Mouse (Mus musculus): Measurements from ENCODE around the gene Foxo3. TPM values are rescaled to one million over a fixed set of nuclear protein-coding genes. Genes with fewer than 3 reads are reported as not detected.

Gene Foxo3
- polyA plus RNA-seq, 1 experiment from 2014 or later = 4.6 TPM

GRCm38 (mm10) chr10:42188091-42188490 lies 88.5 kb downstream of the Foxo3 start:
- Histone ChIP-seq H3K9ac (replicated peaks) (no peak overlapping the region), H3K27ac (replicated peaks) (no peak overlapping the region), H3K4me2 (replicated peaks) (no peak overlapping the region), H3K9me3 (no peaks in the 10 kb centered on the region), H3K4me1 (peaks cover 9% of the 10 kb centered on the region; the same call in 1 of the 2 replicates), H3K4me3 (no peak overlapping the region), H3K36me3 (no peaks in the 10 kb centered on the region), H3K27me3 (no peaks in the 10 kb centered on the region)
- WGBS = 71% methylated on average over 9 of the region's 9 CpGs
- ATAC-seq (replicated peaks) = no peak

GRCm38 (mm10) chr10:42186941-42187401 lies 89.6 kb downstream of the Foxo3 start:
- Histone ChIP-seq H3K36me3 (no peaks in the 10 kb centered on the region), H3K27ac (replicated peaks) (no peak overlapping the region), H3K27me3 (no peaks in the 10 kb centered on the region), H3K9me3 (no peaks in the 10 kb centered on the region), H3K4me2 (replicated peaks) (no peak overlapping the region), H3K4me3 (no peak overlapping the region), H3K4me1 (peaks cover 9% of the 10 kb centered on the region; the same call in 1 of the 2 replicates), H3K9ac (replicated peaks) (no peak overlapping the region)
- WGBS = 83% methylated on average over 9 of the region's 9 CpGs
- ATAC-seq (replicated peaks) = no peak

GRCm38 (mm10) chr10:42180333-42180732 lies 96.2 kb downstream of the Foxo3 start:
- Histone ChIP-seq H3K4me3 (no peak overlapping the region), H3K4me1 (no peaks in the 10 kb centered on the region), H3K27me3 (no peaks in the 10 kb centered on the region), H3K9me3 (no peaks in the 10 kb centered on the region), H3K9ac (replicated peaks) (no peak overlapping the region), H3K4me2 (replicated peaks) (no peak overlapping the region), H3K36me3 (no peaks in the 10 kb centered on the region), H3K27ac (replicated peaks) (no peak overlapping the region)
- no peak for ATAC-seq (replicated peaks)
- 90% methylated on average over 8 of the region's 8 CpGs for WGBS

GRCm38 (mm10) chr10:42178751-42179150 lies 97.8 kb downstream of the Foxo3 start:
- 92% methylated on average over 11 of the region's 11 CpGs for WGBS
- no peak for ATAC-seq (replicated peaks)
- Histone ChIP-seq H3K9me3 (no peaks in the 10 kb centered on the region), H3K4me2 (replicated peaks) (no peak overlapping the region), H3K4me3 (no peak overlapping the region), H3K9ac (replicated peaks) (no peak overlapping the region), H3K4me1 (no peaks in the 10 kb centered on the region), H3K27ac (replicated peaks) (no peak overlapping the region), H3K36me3 (no peaks in the 10 kb centered on the region), H3K27me3 (no peaks in the 10 kb centered on the region)

GRCm38 (mm10) chr10:42177771-42178674 lies 98.5 kb downstream of the Foxo3 start:
- 96% methylated on average over 16 of the region's 16 CpGs for WGBS
- no peak overlapping the region for H3K4me3 ChIP-seq
- no peaks in the 10 kb centered on the region for H3K27me3 ChIP-seq
- no peaks in the 10 kb centered on the region for H3K36me3 ChIP-seq
- ATAC-seq (replicated peaks) = no peak
- no peaks in the 10 kb centered on the region for H3K9me3 ChIP-seq
- H3K9ac ChIP-seq (replicated peaks) = no peak overlapping the region
- H3K4me2 ChIP-seq (replicated peaks) = no peak overlapping the region
- H3K4me1 ChIP-seq = no peaks in the 10 kb centered on the region
- H3K27ac ChIP-seq (replicated peaks) = no peak overlapping the region

- Histone ChIP-seq H3K4me1 (no peaks in the 10 kb centered on the region), H3K4me3 (no peak overlapping the region), H3K27ac (replicated peaks) (no peak overlapping the region), H3K36me3 (no peaks in the 10 kb centered on the region), H3K9ac (replicated peaks) (no peak overlapping the region), H3K9me3 (no peaks in the 10 kb centered on the region), H3K4me2 (replicated peaks) (no peak overlapping the region), H3K27me3 (no peaks in the 10 kb centered on the region)
- WGBS = 83% methylated on average over 5 of the region's 5 CpGs
- ATAC-seq (replicated peaks) = no peak
These were observed 102.3 kb downstream of the Foxo3 start for GRCm38 (mm10) chr10:42174283-42174682.

GRCm38 (mm10) chr10:42173839-42174238 lies 102.7 kb downstream of the Foxo3 start:
- no peaks in the 10 kb centered on the region for H3K27me3 ChIP-seq
- H3K4me1 ChIP-seq = no peaks in the 10 kb centered on the region
- WGBS = 31% methylated on average over 1 of the region's 1 CpGs
- ATAC-seq (replicated peaks) = no peak
- H3K9me3 ChIP-seq = no peaks in the 10 kb centered on the region
- no peak overlapping the region for H3K27ac ChIP-seq (replicated peaks)
- H3K4me3 ChIP-seq = no peak overlapping the region
- no peak overlapping the region for H3K9ac ChIP-seq (replicated peaks)
- no peak overlapping the region for H3K4me2 ChIP-seq (replicated peaks)
- H3K36me3 ChIP-seq = no peaks in the 10 kb centered on the region

GRCm38 (mm10) chr10:42170889-42171347 lies 105.6 kb downstream of the Foxo3 start:
- no peak overlapping the region for H3K9ac ChIP-seq (replicated peaks)
- no peak for ATAC-seq (replicated peaks)
- no peaks in the 10 kb centered on the region for H3K9me3 ChIP-seq
- no peak overlapping the region for H3K4me3 ChIP-seq
- no peaks in the 10 kb centered on the region for H3K27me3 ChIP-seq
- 13% methylated on average over 5 of the region's 5 CpGs for WGBS
- H3K4me2 ChIP-seq (replicated peaks) = no peak overlapping the region
- H3K36me3 ChIP-seq = no peaks in the 10 kb centered on the region
- no peak overlapping the region for H3K27ac ChIP-seq (replicated peaks)
- no peaks in the 10 kb centered on the region for H3K4me1 ChIP-seq

GRCm38 (mm10) chr10:42170201-42170600 lies 106.4 kb downstream of the Foxo3 start:
- no peaks in the 10 kb centered on the region for H3K9me3 ChIP-seq

GRCm38 (mm10) chr10:42154727-42155126 lies 121.8 kb downstream of the Foxo3 start:
- no peak overlapping the region for H3K4me3 ChIP-seq
- H3K36me3 ChIP-seq = no peaks in the 10 kb centered on the region
- H3K27me3 ChIP-seq = no peaks in the 10 kb centered on the region
- H3K4me2 ChIP-seq (replicated peaks) = no peak overlapping the region
- no peak overlapping the region for H3K27ac ChIP-seq (replicated peaks)
- no peak for ATAC-seq (replicated peaks)
- H3K9ac ChIP-seq (replicated peaks) = no peak overlapping the region
- no peaks in the 10 kb centered on the region for H3K9me3 ChIP-seq
- H3K4me1 ChIP-seq = no peaks in the 10 kb centered on the region
- WGBS = 66% methylated on average over 2 of the region's 2 CpGs

More at GRCm38 (mm10) chr10:42170201-42170600, 106.4 kb downstream of the Foxo3 start:
- H3K4me2 ChIP-seq (replicated peaks) = no peak overlapping the region
- H3K4me3 ChIP-seq = no peak overlapping the region
- 90% methylated on average over 5 of the region's 5 CpGs for WGBS
- H3K36me3 ChIP-seq = no peaks in the 10 kb centered on the region
- ATAC-seq (replicated peaks) = no peak
- no peak overlapping the region for H3K9ac ChIP-seq (replicated peaks)
- H3K4me1 ChIP-seq = no peaks in the 10 kb centered on the region
- H3K27ac ChIP-seq (replicated peaks) = no peak overlapping the region
- no peaks in the 10 kb centered on the region for H3K27me3 ChIP-seq

GRCm38 (mm10) chr10:42152426-42153205 lies 123.9 kb downstream of the Foxo3 start:
- H3K9ac ChIP-seq (replicated peaks) = no peak overlapping the region
- H3K27ac ChIP-seq (replicated peaks) = no peak overlapping the region; the same call in 1 of the 2 replicates
- H3K9me3 ChIP-seq = no peaks in the 10 kb centered on the region
- H3K4me3 ChIP-seq = no peak overlapping the region
- WGBS = 38% methylated on average over 14 of the region's 14 CpGs
- H3K27me3 ChIP-seq = no peaks in the 10 kb centered on the region
- H3K4me1 ChIP-seq = no peaks in the 10 kb centered on the region
- no peak for ATAC-seq (replicated peaks)
- H3K4me2 ChIP-seq (replicated peaks) = no peak overlapping the region
- H3K36me3 ChIP-seq = no peaks in the 10 kb centered on the region

GRCm38 (mm10) chr10:42149767-42150166 lies 126.8 kb downstream of the Foxo3 start:
- Histone ChIP-seq H3K9me3 (no peaks in the 10 kb centered on the region), H3K4me3 (no peak overlapping the region), H3K4me2 (replicated peaks) (no peak overlapping the region), H3K9ac (replicated peaks) (no peak overlapping the region), H3K4me1 (no peaks in the 10 kb centered on the region), H3K27me3 (no peaks in the 10 kb centered on the region), H3K36me3 (no peaks in the 10 kb centered on the region), H3K27ac (replicated peaks) (no peak overlapping the region)
- ATAC-seq (replicated peaks) = no peak
- 86% methylated on average over 3 of the region's 3 CpGs for WGBS

Data from forebrain, embryonic 15.5 days (tissue).